Comparison of ENCODE assay signal across 8 mouse cellular contexts in genomic region chr14:55590748-55591330, GRCm38 (mm10). TPM values are rescaled to one million over a fixed set of nuclear protein-coding genes. Genes with fewer than 3 reads are reported as not detected.
A peak's percentile ranks its signal among the peaks of the same experiment; 100 is the strongest.
DNase-seq lines count a peak whose midpoint lies in the region; ATAC-seq lines count a peak whose summit lies in the region.

Psme2 (minus strand) TSS chr14:55591113.

- peak within 1 kb of the TSS; percentile 86 for H3K4me2 ChIP-seq in hindbrain, embryonic 14.5 days (replicated peaks)

- peaks cover 20% of the 10 kb centered on the region for H3K4me1 ChIP-seq in hindbrain, embryonic 14.5 days (replicated peaks; ENCODE audit: control insufficient read depth, insufficient read depth, low read length)

- no peaks in the 10 kb centered on the region for H3K27me3 ChIP-seq in hindbrain, embryonic 14.5 days (ENCODE audit: control insufficient read depth, insufficient read depth, low read length)

- peaks cover 39% of the 10 kb centered on the region for H3K36me3 ChIP-seq in hindbrain, embryonic 14.5 days (replicated peaks; ENCODE audit: control insufficient read depth, insufficient read depth)

- DNase-seq in R1 (ENCODE audit: low read depth, low spot score): peak; percentile 99
- peak; percentile 76 to 83 for DNase-seq in cerebellum, postnatal 25 days
- peak; percentile 71 to 82 for DNase-seq in frontal cortex, postnatal 25 days (ENCODE audit: low spot score in 2 of 2)
- DNase-seq in hindbrain, embryonic 14.5 days (ENCODE audit: low spot score): peak; percentile 88
- DNase-seq in layer of hippocampus, postnatal 36 days: peak; percentile 91
- peak; percentile 98 for DNase-seq in lung, postnatal 36 days
- peak; percentile 78 for DNase-seq in retina, postnatal 7 days (ENCODE audit: low read depth, low spot score)
- DNase-seq in urinary bladder, postnatal 10 days (ENCODE audit: low spot score): peak; percentile 76

- peak within 1 kb of the TSS; percentile 80 for H3K9ac ChIP-seq in hindbrain, embryonic 14.5 days

- no peaks in the 10 kb centered on the region for H3K9me3 ChIP-seq in hindbrain, embryonic 14.5 days (ENCODE audit: control insufficient read depth, low read length)

- peak; percentile 95 for ATAC-seq in hindbrain, embryonic 14.5 days (ENCODE audit: low FRiP score)

- peak within 1 kb of the TSS; percentile 74 for H3K4me3 ChIP-seq in hindbrain, embryonic 14.5 days (replicated peaks; ENCODE audit: low read length)

- peak within 1 kb of the TSS; percentile 95 for H3K27ac ChIP-seq in hindbrain, embryonic 14.5 days

- under 1% methylated on average over 22 of the region's 22 CpGs for WGBS in hindbrain, embryonic 14.5 days

RNA-seq across cellular contexts. Expression of gene Psme2, which starts in this region (rescaled TPM):
- polyA plus RNA-seq in hindbrain, embryonic 14.5 days (2014; fragmentation: Nextera tagmentation; extraction: Ambion mirVana): 152 and 179 TPM in 2 replicates
- 10 to 100 TPM; 43.2 to 44.6 TPM for total RNA-seq in layer of hippocampus, postnatal 36 days (2021)

Comparison
In these comparisons a context has a peak if more than half of its experiments do, and no peak if none do; other contexts are left out.
1. Peak in every context shown above with its lines: DNase-seq, ATAC-seq, H3K4me3 ChIP-seq and H3K27ac ChIP-seq.